Mouse (Mus musculus) small intestine, adult 2 months (tissue): ENCODE measurements at regions not wholly inside any gene's neighbourhood (a gene's known extent, or its start where the extent isn't known, plus 50 kb on each side); places are given as distances from the start of the nearest gene placed in this dataset.

Experiments
- H3K27ac ChIP-seq: fragments of 200-500 bp; 2 replicates; pipeline ENCODE4 v1.5.1; 2012; ENCODE audit warnings: low read depth, low read length, control low read depth, inconsistent platforms; ENCODE audit not compliant: insufficient read depth
- H3K27me3 ChIP-seq: fragments of 200-500 bp; 2 replicates; pipeline ENCODE4 v1.6.1; 2012; ENCODE audit warnings: mild to moderate bottlenecking, moderate library complexity, low read length, inconsistent platforms; ENCODE audit not compliant: control insufficient read depth, insufficient read depth
- H3K36me3 ChIP-seq: fragments of 200-500 bp; 2 replicates; pipeline ENCODE4 v1.6.1; 2012; ENCODE audit warnings: mild to moderate bottlenecking, low read length, control low read depth, inconsistent platforms; ENCODE audit not compliant: control insufficient read depth, insufficient read depth
- H3K4me1 ChIP-seq: fragments of 200-500 bp; 2 replicates; pipeline ENCODE4 v1.6.1; 2012; ENCODE audit warnings: low read length, inconsistent platforms, mixed read lengths; ENCODE audit not compliant: control insufficient read depth, insufficient read depth, insufficient read length
- H3K4me3 ChIP-seq: fragments of 200-500 bp; 2 replicates; pipeline ENCODE4 v1.5.1; 2012; ENCODE audit warnings: low read depth, mild to moderate bottlenecking, control low read depth, inconsistent platforms, low read length, moderate library complexity
- CTCF ChIP-seq: fragments of 200-500 bp; IDR thresholded peaks from 2 replicates; pipeline ENCODE4 v1.5.1; 2012; ENCODE audit warnings: low read depth, mild to moderate bottlenecking, control low read depth, inconsistent platforms, low read length, moderate library complexity, mixed read lengths; ENCODE audit not compliant: insufficient replicate concordance, insufficient read length; ENCODE audit errors: extremely low read depth
- POLR2A ChIP-seq: fragments of 200-500 bp; IDR thresholded peaks from 2 replicates; pipeline ENCODE4 v1.6.1; 2012; ENCODE audit warnings: low read depth, mild to moderate bottlenecking, control low read depth, inconsistent platforms, low read length, moderate library complexity
- WGBS: fragments of 180-500 bp; shearing (Covaris S2); methylation state at CpG from one replicate; pipeline ENCODE4 v1.1.7; 2018; 5-methylcytosine and 5-hydroxymethylcytosine counted together

DNA sequence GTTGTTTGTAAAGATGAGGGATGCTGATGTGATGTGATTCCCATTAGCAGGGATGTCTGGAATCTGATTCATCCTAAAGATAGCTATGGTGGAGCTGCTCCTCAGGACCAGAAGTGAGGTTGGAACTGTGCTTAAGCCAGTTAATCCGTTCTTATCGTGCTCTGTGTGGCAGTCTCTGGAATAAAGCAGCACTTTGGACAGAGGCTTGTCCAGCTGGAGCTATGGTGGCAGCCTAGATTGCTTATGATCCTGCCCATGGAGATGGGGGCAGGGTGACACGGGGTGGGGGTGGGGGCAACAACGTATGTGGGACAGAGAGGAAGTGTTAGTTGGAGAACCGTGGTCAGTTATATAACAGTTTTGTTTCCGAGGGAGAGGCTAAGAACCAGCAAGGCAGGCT is 82.0 kb upstream of the Arhgap32 start:
- H3K36me3 ChIP-seq: no peaks in the 10 kb centered on the region
- TF ChIP-seq CTCF (no peak), POLR2A (no peak)
- whole genome bisulfite sequencing: 43% methylated on average over 6 of the region's 6 CpGs

GRCm38 (mm10) chr9:32039999-32040398 is 75.9 kb upstream of the Arhgap32 start:
- Histone ChIP-seq H3K27ac (no peak overlapping the region), H3K36me3 (no peaks in the 10 kb centered on the region), H3K4me3 (no peak overlapping the region), H3K27me3 (no peaks in the 10 kb centered on the region), H3K4me1 (no peaks in the 10 kb centered on the region)
- TF ChIP-seq CTCF: no peak
- TF ChIP-seq POLR2A: no peak
- WGBS: 86% methylated on average over 2 of the region's 2 CpGs

More for the DNA sequence above, 82.0 kb upstream of the Arhgap32 start:
- no peak overlapping the region for H3K27ac ChIP-seq
- H3K4me1 ChIP-seq: no peaks in the 10 kb centered on the region; the same call in 1 of the 2 replicates
- H3K27me3 ChIP-seq: no peaks in the 10 kb centered on the region
- H3K4me3 ChIP-seq: no peak overlapping the region

- Histone ChIP-seq H3K27ac (no peak overlapping the region), H3K4me3 (no peak overlapping the region), H3K27me3 (no peaks in the 10 kb centered on the region), H3K4me1 (no peaks in the 10 kb centered on the region; the same call in 1 of the 2 replicates), H3K36me3 (no peaks in the 10 kb centered on the region)
- TF ChIP-seq CTCF: no peak
- TF ChIP-seq POLR2A: no peak
- WGBS: 73% methylated on average over 1 of the region's 1 CpGs
Observed at GRCm38 (mm10) chr9:32043344-32043743, 72.6 kb upstream of the Arhgap32 start.

GRCm38 (mm10) chr9:32046791-32047190 is 69.1 kb upstream of the Arhgap32 start:
- TF ChIP-seq CTCF (no peak), POLR2A (no peak)

DNA sequence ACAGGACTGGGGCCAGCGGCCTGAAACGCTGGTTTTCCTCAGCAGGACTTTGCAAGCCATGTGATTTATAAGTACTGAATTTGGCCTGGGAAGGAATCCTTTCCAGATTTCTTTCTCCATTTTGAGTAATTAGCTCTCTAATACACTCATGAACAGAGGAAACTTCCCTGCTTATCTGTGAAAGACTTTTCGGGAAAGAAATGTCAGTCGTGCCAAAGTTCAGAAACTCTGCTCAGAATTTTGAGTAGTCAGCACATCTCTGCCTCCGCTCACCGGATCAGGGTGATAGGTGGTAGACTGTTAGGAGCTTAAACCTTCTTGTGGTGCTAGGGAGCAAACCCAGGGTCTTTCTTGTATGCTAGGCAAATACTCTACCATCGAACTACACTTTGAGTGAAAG is 67.0 kb upstream of the Arhgap32 start:
- H3K4me1 ChIP-seq: peaks cover 2% of the 10 kb centered on the region; the same call in 1 of the 2 replicates
- no peak overlapping the region for H3K4me3 ChIP-seq
- no peak overlapping the region for H3K27ac ChIP-seq
- H3K36me3 ChIP-seq: no peaks in the 10 kb centered on the region
- H3K27me3 ChIP-seq: no peaks in the 10 kb centered on the region
- WGBS: 59% methylated on average over 7 of the region's 7 CpGs
- TF ChIP-seq CTCF (no peak), POLR2A (no peak)

More at GRCm38 (mm10) chr9:32046791-32047190, 69.1 kb upstream of the Arhgap32 start:
- Histone ChIP-seq H3K4me3 (no peak overlapping the region), H3K27me3 (no peaks in the 10 kb centered on the region), H3K27ac (no peak overlapping the region), H3K4me1 (peaks cover 2% of the 10 kb centered on the region; the same call in 1 of the 2 replicates), H3K36me3 (no peaks in the 10 kb centered on the region)
- WGBS: 75% methylated on average over 3 of the region's 3 CpGs

GRCm38 (mm10) chr9:32049546-32049945 is 66.4 kb upstream of the Arhgap32 start:
- WGBS: 39% methylated on average over 6 of the region's 6 CpGs
- Histone ChIP-seq H3K27me3 (no peaks in the 10 kb centered on the region), H3K4me1 (peaks cover 2% of the 10 kb centered on the region; the same call in 1 of the 2 replicates), H3K4me3 (no peak overlapping the region), H3K27ac (no peak overlapping the region), H3K36me3 (no peaks in the 10 kb centered on the region)
- no peak for TF ChIP-seq CTCF
- TF ChIP-seq POLR2A: no peak

DNA sequence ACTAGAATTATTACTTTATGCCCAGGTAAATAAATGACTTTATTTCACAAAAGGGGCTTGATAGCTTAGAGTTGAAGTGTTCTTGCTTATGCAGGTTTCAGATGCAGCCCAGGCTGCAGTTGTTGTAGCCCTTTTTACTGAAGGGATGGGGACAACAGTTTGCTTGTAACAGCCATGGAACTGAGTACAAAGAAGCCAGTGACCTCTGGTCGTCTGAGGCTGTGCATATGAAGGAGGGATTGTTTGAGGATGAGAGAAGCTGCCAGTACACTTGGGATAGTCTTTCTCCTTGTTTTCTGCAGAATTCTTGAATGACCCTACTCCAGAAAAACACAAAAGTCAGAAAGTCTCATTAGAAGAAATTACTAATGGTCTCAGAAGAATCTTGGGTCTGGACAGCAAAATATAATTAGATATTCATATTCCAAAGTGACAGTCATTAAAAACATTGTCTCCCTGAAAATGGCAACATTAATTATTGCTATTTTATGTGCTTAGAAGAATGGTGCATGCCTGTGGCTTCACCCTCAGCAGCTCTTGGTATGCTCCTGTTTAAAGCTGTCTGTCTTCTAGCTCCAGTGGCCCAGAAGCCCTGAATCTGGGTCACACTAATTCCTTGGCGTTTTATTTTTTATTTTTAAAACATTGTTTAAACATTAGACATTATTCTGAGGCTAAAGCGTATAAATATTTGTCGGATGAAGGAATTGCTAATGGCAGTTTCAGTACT is 61.9 kb upstream of the Arhgap32 start:
- no peak for TF ChIP-seq CTCF
- no peak for TF ChIP-seq POLR2A
- H3K36me3 ChIP-seq: no peaks in the 10 kb centered on the region
- no peaks in the 10 kb centered on the region for H3K27me3 ChIP-seq
- no peak overlapping the region for H3K4me3 ChIP-seq
- H3K4me1 ChIP-seq: peaks cover under 1% of the 10 kb centered on the region; the same call in 1 of the 2 replicates
- 72% methylated on average over 4 of the region's 4 CpGs for WGBS
- H3K27ac ChIP-seq: no peak overlapping the region
